Mouse (Mus musculus) small intestine, adult 2 months (tissue): ENCODE results near the gene Ackr4.

Experiments
- CTCF ChIP-seq: fragments of 200-500 bp; IDR thresholded peaks from 2 replicates; pipeline ENCODE4 v1.5.1; 2012; ENCODE audit warnings: low read depth, mild to moderate bottlenecking, control low read depth, inconsistent platforms, low read length, moderate library complexity, mixed read lengths; ENCODE audit not compliant: insufficient replicate concordance, insufficient read length; ENCODE audit errors: extremely low read depth
- POLR2A ChIP-seq: fragments of 200-500 bp; IDR thresholded peaks from 2 replicates; pipeline ENCODE4 v1.6.1; 2012; ENCODE audit warnings: low read depth, mild to moderate bottlenecking, control low read depth, inconsistent platforms, low read length, moderate library complexity

- TF ChIP-seq CTCF (no peak), POLR2A (no peak)
Measured at GRCm38 (mm10) chr9:104102901-104103300, 23.8 kb downstream of the Ackr4 start.
